Mouse (Mus musculus): ENCODE data around the gene Mrps18a.

The Mrps18a gene

GRCm38 (mm10) chr17:46110402-46111289, at the start of gene Mrps18a:
TSS of gene Mrps18a (plus strand) at chr17:46110986.
- DNase-seq: peak; percentile 91 to 92

GRCm38 (mm10) chr17:46063283-46063973, 47.4 kb upstream of the Mrps18a start:
- peak; percentile 51 to 54 for DNase-seq

- no peak for DNase-seq
These were observed 46.8 kb upstream of the Mrps18a start for GRCm38 (mm10) chr17:46063974-46064312.

GRCm38 (mm10) chr17:46070046-46070445, 40.7 kb upstream of the Mrps18a start:
- DNase-seq: peak; percentile 41 to 52

- DNase-seq: no peak
These were observed 39.3 kb upstream of the Mrps18a start for GRCm38 (mm10) chr17:46071531-46071930.

- peak; percentile 40 to 46 for DNase-seq
These were observed 37.0 kb upstream of the Mrps18a start for GRCm38 (mm10) chr17:46073730-46074301.

- no peak for DNase-seq
These were observed 36.2 kb upstream of the Mrps18a start for GRCm38 (mm10) chr17:46074398-46075115.

- peak; percentile 33 to 51 for DNase-seq
These were observed 35.7 kb upstream of the Mrps18a start for GRCm38 (mm10) chr17:46075116-46075485.

- no peak for DNase-seq
These were observed 35.1 kb upstream of the Mrps18a start for GRCm38 (mm10) chr17:46075551-46076259.

- DNase-seq: no peak
These were observed 34.6 kb upstream of the Mrps18a start for GRCm38 (mm10) chr17:46076260-46076551.

- DNase-seq: no peak
These were observed 32.8 kb upstream of the Mrps18a start for GRCm38 (mm10) chr17:46077921-46078534.

- no peak for DNase-seq
These were observed 31.7 kb upstream of the Mrps18a start for GRCm38 (mm10) chr17:46079037-46079436.

- DNase-seq: no peak
These were observed 30.4 kb upstream of the Mrps18a start for GRCm38 (mm10) chr17:46080388-46080787.

GRCm38 (mm10) chr17:46081042-46081441, 29.7 kb upstream of the Mrps18a start:
- DNase-seq: no peak

- DNase-seq: peak; percentile 30 to 41
These were observed 29.1 kb upstream of the Mrps18a start for GRCm38 (mm10) chr17:46081657-46082056.

GRCm38 (mm10) chr17:46083381-46083780, 27.4 kb upstream of the Mrps18a start:
- no peak for DNase-seq

GRCm38 (mm10) chr17:46084091-46084501, 26.7 kb upstream of the Mrps18a start:
- DNase-seq: peak; percentile 95 to 98

GRCm38 (mm10) chr17:46086341-46086870, 24.4 kb upstream of the Mrps18a start:
- DNase-seq: peak; percentile 27 to 29

GRCm38 (mm10) chr17:46091351-46091750, 19.4 kb upstream of the Mrps18a start:
- no peak for DNase-seq

- no peak for DNase-seq
These were observed 18.9 kb upstream of the Mrps18a start for GRCm38 (mm10) chr17:46091899-46092298.

GRCm38 (mm10) chr17:46098525-46098924, 12.3 kb upstream of the Mrps18a start:
- no peak for DNase-seq

GRCm38 (mm10) chr17:46101906-46102305, 8.9 kb upstream of the Mrps18a start:
- no peak for DNase-seq
